Mouse (Mus musculus) ES-E14 (cell line): ENCODE results near the gene Btbd6.

Experiments used
- HCFC1 ChIP-seq: IDR thresholded peaks from 2 replicates; pipeline ENCODE4 v1.6.1; 2012; ENCODE audit warnings: low read length, inconsistent platforms, borderline replicate concordance; ENCODE audit not compliant: insufficient read depth
- MAFK ChIP-seq: IDR thresholded peaks from 2 replicates; pipeline ENCODE4 v1.6.1; 2014; ENCODE audit warnings: mild to moderate bottlenecking, low read depth, low read length, inconsistent platforms; ENCODE audit not compliant: insufficient read depth
- ZNF384 ChIP-seq: IDR thresholded peaks from 2 replicates; pipeline ENCODE4 v1.6.1; 2012; ENCODE audit warnings: low read depth, low read length, inconsistent platforms

DNA sequence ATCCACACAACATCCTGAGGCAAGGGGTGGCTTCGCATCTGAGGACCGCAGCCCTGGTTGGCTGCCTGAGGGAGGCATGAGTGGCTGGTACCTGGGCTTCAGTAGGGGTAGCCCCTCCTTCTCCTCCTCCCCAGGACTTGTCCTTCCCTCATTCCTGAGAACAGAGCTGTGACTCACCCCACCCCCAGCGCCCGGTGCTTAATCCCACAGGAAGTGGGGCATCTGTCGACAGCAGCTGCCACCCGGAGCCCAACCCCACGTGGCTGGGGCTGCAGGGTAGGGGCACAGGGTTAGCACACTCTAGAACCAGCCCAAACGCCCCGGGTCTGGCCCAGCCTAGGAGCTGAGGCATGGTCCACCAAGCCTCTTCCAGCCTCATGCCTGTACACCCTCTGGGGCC lies 38.4 kb upstream of the Btbd6 start:
- TF ChIP-seq ZNF384: no peak
- no peak for TF ChIP-seq MAFK
- no peak for TF ChIP-seq HCFC1
